Mouse (Mus musculus) ES-E14 (cell line): ENCODE results near the gene Hoxa6.

Experiments used
- CHD2 ChIP-seq: IDR thresholded peaks from 2 replicates; pipeline ENCODE4 v1.6.1; 2014; ENCODE audit warnings: mild to moderate bottlenecking, low read depth, low read length, inconsistent platforms
- HCFC1 ChIP-seq: IDR thresholded peaks from 2 replicates; pipeline ENCODE4 v1.6.1; 2012; ENCODE audit warnings: low read length, inconsistent platforms, borderline replicate concordance; ENCODE audit not compliant: insufficient read depth
- MAFK ChIP-seq: IDR thresholded peaks from 2 replicates; pipeline ENCODE4 v1.6.1; 2014; ENCODE audit warnings: mild to moderate bottlenecking, low read depth, low read length, inconsistent platforms; ENCODE audit not compliant: insufficient read depth
- ZC3H11A ChIP-seq: IDR thresholded peaks from 2 replicates; pipeline ENCODE4 v1.6.1; 2012; ENCODE audit warnings: low read depth, mild to moderate bottlenecking, inconsistent platforms, low read length, borderline replicate concordance
- ZNF384 ChIP-seq: IDR thresholded peaks from 2 replicates; pipeline ENCODE4 v1.6.1; 2012; ENCODE audit warnings: low read depth, low read length, inconsistent platforms

- TF ChIP-seq ZC3H11A (no peak), MAFK (no peak), ZNF384 (no peak), CHD2 (no peak), HCFC1 (no peak)
These were observed 18.6 kb downstream of the Hoxa6 start for GRCm38 (mm10) chr6:52189909-52190308.
